Mouse (Mus musculus) limb, embryonic 14.5 days (tissue): ENCODE measurements around the gene Mettl16. TPM values are rescaled to one million over a fixed set of nuclear protein-coding genes. Genes with fewer than 3 reads are reported as not detected.
A peak's percentile ranks its signal among the peaks of the same experiment; 100 is the strongest.

ENCODE experiments used
- ATAC-seq: fragments of 200-750 bp; cut with Nextera tagmentation; 2 replicates; pipeline ENCODE4 v1.8.0; 2017; ENCODE audit warnings: low read depth, moderate number of reproducible peaks, moderate TSS enrichment; ENCODE audit not compliant: low FRiP score
- DNase-seq: peaks from one replicate; pipeline ENCODE4 v3.0.0-alpha.2; 2015; ENCODE audit warnings: low spot score
- H3K27ac ChIP-seq: fragments of 300-500 bp; sonication (generic); replicated peaks from 2 replicates; pipeline ENCODE4 v1.5.1; 2014; ENCODE audit warnings: low read depth, mild to moderate bottlenecking, low read length, moderate library complexity, mixed read lengths
- H3K27me3 ChIP-seq: fragments of 300-500 bp; sonication (generic); 2 replicates; pipeline ENCODE4 v1.6.1; 2014; ENCODE audit warnings: low read length, mixed read lengths; ENCODE audit not compliant: control insufficient read depth, insufficient read depth
- H3K36me3 ChIP-seq: fragments of 300-500 bp; sonication (generic); 2 replicates; pipeline ENCODE4 v1.6.1; 2014; ENCODE audit warnings: mild to moderate bottlenecking, low read length, moderate library complexity, mixed read lengths; ENCODE audit not compliant: control insufficient read depth, insufficient read depth
- H3K4me1 ChIP-seq: fragments of 300-500 bp; sonication (generic); 2 replicates; pipeline ENCODE4 v1.6.1; 2014; ENCODE audit warnings: antibody characterized with exemption, low read length, mixed read lengths; ENCODE audit not compliant: control insufficient read depth, insufficient read depth
- H3K4me2 ChIP-seq: fragments of 300-500 bp; sonication (generic); replicated peaks from 2 replicates; pipeline ENCODE4 v1.6.1; 2014; ENCODE audit warnings: low read depth, mild to moderate bottlenecking, low read length, moderate library complexity; ENCODE audit not compliant: severe bottlenecking
- H3K4me3 ChIP-seq: fragments of 300-500 bp; sonication (generic); replicated peaks from 2 replicates; pipeline ENCODE4 v1.5.1; 2014; ENCODE audit warnings: low read length
- H3K9ac ChIP-seq: fragments of 300-500 bp; sonication (generic); 2 replicates; pipeline ENCODE4 v1.6.1; 2014; ENCODE audit warnings: mild to moderate bottlenecking, low read depth, low read length, moderate library complexity; ENCODE audit not compliant: severe bottlenecking
- H3K9me3 ChIP-seq: fragments of 300-500 bp; sonication (generic); 2 replicates; pipeline ENCODE4 v1.6.1; 2016; ENCODE audit warnings: low read length; ENCODE audit not compliant: control insufficient read depth
- POLR2A ChIP-seq: fragments of 200-500 bp; IDR thresholded peaks from 2 replicates; pipeline ENCODE4 v1.8.0; 2012; ENCODE audit warnings: inconsistent platforms, mild to moderate bottlenecking, moderate library complexity, borderline replicate concordance; ENCODE audit not compliant: insufficient read depth, insufficient read length; ENCODE audit errors: extremely low read depth
- WGBS: fragments of 180-500 bp; shearing (Covaris S2); extraction: QIAGEN DNeasy Blood & Tissue Kit; methylation state at CpG from one replicate; pipeline ENCODE4 v1.1.7; 2014; 5-methylcytosine and 5-hydroxymethylcytosine counted together
- polyA plus RNA-seq, 2 experiments: library from polyadenylated mRNA; depleted of rRNA in 1 of 2; stranded (reverse) in 1 of 2; unstranded in 1 of 2; fragments of >200 nt; fragmentation: Nextera tagmentation in 1 of 2; extraction: Ambion mirVana in 1 of 2; gene quantifications; 2 replicates each; pipeline versions ENCODE4 v1.2.1 to v1.2.3; 2012 to 2014

The Mettl16 gene
- polyA plus RNA-seq, 2 experiments: 17.0 to 30.9 TPM

DNA sequence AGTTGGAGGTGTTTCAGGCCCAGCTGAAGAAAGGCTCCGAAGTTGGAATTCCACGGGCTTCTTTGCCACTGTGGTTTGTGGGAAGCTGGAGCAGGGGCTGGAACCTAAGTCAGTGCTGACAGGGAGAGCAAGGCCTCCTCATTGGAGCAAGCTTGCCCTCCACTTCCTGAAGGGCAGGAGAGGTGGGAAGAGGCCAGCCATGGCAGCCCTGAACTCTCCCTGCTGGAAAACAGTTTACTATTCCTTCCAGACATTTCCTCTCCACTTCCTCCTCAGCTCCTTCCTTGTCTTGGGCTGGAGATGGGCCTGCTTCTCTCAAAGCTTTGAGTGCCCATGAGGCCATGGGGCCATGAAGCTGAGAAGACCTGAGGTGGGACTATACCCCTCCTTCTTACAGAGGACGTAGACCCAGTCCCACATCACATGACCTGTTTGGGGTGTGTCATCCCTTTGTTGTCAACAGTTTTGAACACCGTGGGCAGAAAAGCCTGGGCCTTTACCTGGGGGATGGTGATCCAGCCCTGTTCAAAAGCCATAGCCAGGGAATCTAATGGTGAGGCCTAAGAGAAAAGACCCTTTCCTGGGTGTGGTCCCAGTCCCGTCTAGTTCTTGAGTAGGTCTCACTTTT, 64.1 kb downstream of the Mettl16 start:
- H3K4me3 ChIP-seq: no peak overlapping the region
- H3K4me2 ChIP-seq: no peak overlapping the region
- DNase-seq: no peak
- no peak for TF ChIP-seq POLR2A
- no peaks in the 10 kb centered on the region for H3K9me3 ChIP-seq
- peaks cover 5% of the 10 kb centered on the region for H3K36me3 ChIP-seq
- no peak for ATAC-seq
- WGBS: 49% methylated on average over 5 of the region's 5 CpGs
- no peak overlapping the region for H3K9ac ChIP-seq
- H3K27me3 ChIP-seq: no peaks in the 10 kb centered on the region
- H3K27ac ChIP-seq: no peak overlapping the region
- H3K4me1 ChIP-seq: peaks cover 37% of the 10 kb centered on the region

DNA sequence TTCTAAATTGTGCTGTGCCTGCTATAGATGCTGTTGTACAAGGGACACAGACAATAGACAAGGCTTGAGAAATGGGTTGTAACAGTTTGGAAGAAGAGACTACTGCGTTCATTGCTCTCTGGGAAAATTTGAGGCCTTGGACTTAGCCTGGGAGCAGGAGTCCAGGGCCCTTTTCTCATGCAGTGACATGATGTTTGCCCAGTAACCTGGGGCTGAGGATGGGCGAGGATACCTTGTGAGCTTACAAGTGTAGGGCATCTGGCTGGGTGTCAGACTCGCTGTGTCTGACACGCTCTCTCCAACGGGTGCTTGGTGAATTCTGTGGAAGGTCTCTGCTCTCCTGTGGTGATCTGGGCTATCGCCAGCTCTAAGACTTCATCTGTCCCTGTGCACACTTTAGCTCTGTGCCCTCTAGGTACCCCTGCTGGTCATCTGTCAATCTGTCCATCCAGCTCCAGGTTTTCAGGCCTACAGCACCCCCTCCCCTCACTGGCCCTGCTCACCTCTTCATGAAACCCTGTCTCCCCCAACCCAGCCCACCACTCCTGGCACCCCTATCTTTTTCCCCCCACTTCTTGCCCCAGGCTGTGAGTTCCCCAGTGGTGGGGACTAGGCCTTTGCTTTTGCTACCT, 65.1 kb downstream of the Mettl16 start:
- 89% methylated on average over 6 of the region's 6 CpGs for WGBS
- no peak overlapping the region for H3K4me3 ChIP-seq
- H3K9ac ChIP-seq: no peak overlapping the region
- H3K27me3 ChIP-seq: no peaks in the 10 kb centered on the region
- H3K4me2 ChIP-seq: no peak overlapping the region
- peaks cover 37% of the 10 kb centered on the region for H3K4me1 ChIP-seq
- TF ChIP-seq POLR2A: no peak
- ATAC-seq (no peak), DNase-seq (no peak)
- H3K36me3 ChIP-seq: peaks cover 7% of the 10 kb centered on the region
- no peaks in the 10 kb centered on the region for H3K9me3 ChIP-seq
- H3K27ac ChIP-seq: no peak overlapping the region

DNA sequence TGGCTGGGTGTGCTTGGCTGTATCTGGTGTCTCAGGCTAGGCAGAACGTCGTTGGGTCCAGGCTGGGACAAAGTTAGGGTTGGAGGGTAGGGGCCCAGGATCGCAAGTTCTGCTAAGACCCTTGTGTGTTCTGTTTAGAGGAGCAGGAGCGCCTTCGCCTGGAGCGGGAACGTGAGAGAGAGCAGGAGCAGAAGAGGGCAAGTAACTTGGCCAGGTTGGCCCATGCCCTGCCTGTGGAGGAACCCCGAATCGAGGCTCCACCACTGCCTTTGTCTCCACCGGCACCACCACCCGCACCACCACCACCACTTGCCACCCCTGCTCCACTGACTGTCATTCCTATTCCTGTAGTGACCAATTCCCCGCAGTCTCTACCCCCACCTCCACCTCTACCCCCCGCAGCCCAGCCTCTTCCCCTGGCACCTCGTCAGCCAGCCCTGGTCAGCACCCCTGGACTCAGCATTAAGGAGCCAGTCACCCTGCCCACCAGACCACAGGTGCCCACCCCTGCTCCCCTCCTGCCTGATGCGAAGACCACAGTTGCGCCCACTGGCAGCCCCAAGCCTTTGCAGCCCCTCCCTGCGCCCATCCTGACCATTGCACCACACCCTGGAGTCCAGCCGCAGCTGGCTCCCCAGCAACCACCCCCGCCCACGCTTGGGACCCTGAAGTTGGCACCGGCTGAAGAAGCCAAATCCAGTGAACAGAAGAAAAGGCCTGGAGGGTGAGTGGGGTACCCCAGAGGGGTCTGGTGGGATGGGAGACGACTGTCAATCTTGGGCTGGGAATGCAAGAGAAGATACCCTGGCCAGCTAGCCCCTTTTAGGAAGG, 65.8 kb downstream of the Mettl16 start:
- Histone ChIP-seq H3K9ac (no peak overlapping the region), H3K36me3 (peaks cover 12% of the 10 kb centered on the region), H3K9me3 (no peaks in the 10 kb centered on the region), H3K4me3 (no peak overlapping the region), H3K27ac (no peak overlapping the region), H3K4me1 (peaks cover 37% of the 10 kb centered on the region), H3K27me3 (no peaks in the 10 kb centered on the region), H3K4me2 (no peak overlapping the region)
- 94% methylated on average over 18 of the region's 22 CpGs for WGBS
- no peak for ATAC-seq
- no peak for TF ChIP-seq POLR2A
- DNase-seq: no peak

DNA sequence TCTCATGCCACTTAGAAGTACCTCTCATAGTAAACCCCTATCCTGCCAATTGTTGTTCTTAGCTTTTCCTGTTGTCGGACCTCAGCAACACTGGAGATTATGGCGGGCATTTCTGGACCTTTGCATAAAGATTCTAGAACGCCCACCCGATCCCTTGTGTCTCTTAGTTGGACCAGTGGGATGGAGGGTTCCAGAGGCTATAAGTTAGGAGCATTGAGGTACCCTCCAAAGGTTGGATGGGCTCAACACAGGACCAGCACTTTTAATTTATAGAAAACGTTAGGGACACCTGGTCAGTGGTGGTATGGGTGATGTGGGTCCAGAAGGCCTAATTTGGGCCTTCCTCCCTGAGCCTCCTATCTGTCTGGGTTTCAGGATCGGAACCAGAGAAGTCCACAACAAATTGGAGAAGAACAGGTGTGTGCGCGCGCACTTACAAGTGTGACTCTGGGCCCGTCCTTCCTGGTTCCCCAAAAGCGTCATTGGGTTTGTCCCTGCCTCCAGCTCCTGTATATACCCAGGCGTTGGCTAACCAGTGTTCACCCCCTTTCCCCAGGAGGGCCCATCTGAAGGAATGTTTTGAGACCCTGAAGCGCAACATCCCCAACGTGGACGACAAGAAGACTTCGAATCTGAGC, 66.5 kb downstream of the Mettl16 start:
- TF ChIP-seq POLR2A: no peak
- H3K27ac ChIP-seq: peak overlapping the region; percentile 95
- no peaks in the 10 kb centered on the region for H3K27me3 ChIP-seq
- H3K4me2 ChIP-seq: peak overlapping the region; percentile 88
- H3K4me3 ChIP-seq: peak overlapping the region; percentile 54
- peaks cover 37% of the 10 kb centered on the region for H3K4me1 ChIP-seq
- no peak for DNase-seq
- no peak for ATAC-seq
- WGBS: 37% methylated on average over 16 of the region's 16 CpGs
- H3K9ac ChIP-seq: peak overlapping the region; percentile 52
- H3K36me3 ChIP-seq: peaks cover 19% of the 10 kb centered on the region
- no peaks in the 10 kb centered on the region for H3K9me3 ChIP-seq
